Mouse (Mus musculus) stomach, postnatal 0 days (tissue): ENCODE measurements around the gene Srgap2. TPM values are rescaled to one million over a fixed set of nuclear protein-coding genes. Genes with fewer than 3 reads are reported as not detected.
A peak's percentile ranks its signal among the peaks of the same experiment; 100 is the strongest.

Source experiments
- ATAC-seq: fragments of 200-750 bp; cut with Nextera tagmentation; 2 replicates; pipeline ENCODE4 v1.8.0; 2017; ENCODE audit not compliant: low FRiP score, low TSS enrichment
- DNase-seq: peaks from one replicate; pipeline ENCODE4 v3.0.0-alpha.2; 2016; ENCODE audit warnings: low spot score
- H3K27ac ChIP-seq: fragments of 300-500 bp; sonication (generic); replicated peaks from 2 replicates; pipeline ENCODE4 v1.5.1; 2014; ENCODE audit warnings: mild to moderate bottlenecking, control low read depth
- H3K27me3 ChIP-seq: fragments of 300-500 bp; sonication (generic); 2 replicates; pipeline ENCODE4 v1.6.1; 2014; ENCODE audit warnings: low read length; ENCODE audit not compliant: control insufficient read depth, insufficient read depth
- H3K36me3 ChIP-seq: fragments of 300-500 bp; sonication (generic); 2 replicates; pipeline ENCODE4 v1.6.1; 2014; ENCODE audit warnings: low read length, mixed read lengths; ENCODE audit not compliant: control insufficient read depth, insufficient read depth
- H3K4me1 ChIP-seq: fragments of 300-500 bp; sonication (generic); replicated peaks from 2 replicates; pipeline ENCODE4 v1.6.1; 2014; ENCODE audit warnings: antibody characterized with exemption; ENCODE audit not compliant: control insufficient read depth, insufficient read depth
- H3K4me2 ChIP-seq: fragments of 300-500 bp; sonication (generic); replicated peaks from 2 replicates; pipeline ENCODE4 v1.6.1; 2014; ENCODE audit warnings: low read depth, mild to moderate bottlenecking, control low read depth, moderate library complexity
- H3K4me3 ChIP-seq: fragments of 300-500 bp; sonication (generic); 2 replicates; pipeline ENCODE4 v1.5.1; 2014; ENCODE audit warnings: low read depth, low read length, control low read depth
- H3K9ac ChIP-seq: fragments of 300-500 bp; sonication (generic); 2 replicates; pipeline ENCODE4 v1.6.1; 2014; ENCODE audit warnings: mild to moderate bottlenecking, low read length, control low read depth, mixed read lengths
- H3K9me3 ChIP-seq: fragments of 300-500 bp; sonication (generic); 2 replicates; pipeline ENCODE4 v1.6.1; 2016; ENCODE audit warnings: low read length; ENCODE audit not compliant: control insufficient read depth
- CTCF ChIP-seq: IDR thresholded peaks from 2 replicates; pipeline ENCODE4 v1.5.1; 2016; ENCODE audit warnings: antibody characterized with exemption, low read depth, mild to moderate bottlenecking, moderate library complexity
- EP300 ChIP-seq: optimal IDR thresholded peaks from 2 replicates; pipeline ENCODE3; 2016; ENCODE audit warnings: antibody characterized with exemption
- WGBS: fragments of 180-500 bp; shearing (Covaris S2); extraction: QIAGEN DNeasy Blood & Tissue Kit; methylation state at CpG from one replicate; pipeline ENCODE4 v1.1.7; 2014; 5-methylcytosine and 5-hydroxymethylcytosine counted together
- polyA plus RNA-seq: library from polyadenylated mRNA; unstranded; fragments of >200 nt; fragmentation: Nextera tagmentation; extraction: Ambion mirVana; gene quantifications from 2 replicates; pipeline ENCODE4 v1.2.1, GENCODE M21; 2015

Srgap2 gene
- polyA plus RNA-seq, 1 experiment from 2014 or later = 7.7 TPM

- Histone ChIP-seq H3K9me3 (no peaks in the 10 kb centered on the region), H3K36me3 (no peaks in the 10 kb centered on the region), H3K9ac (no peak overlapping the region), H3K27ac (no peak overlapping the region), H3K4me2 (no peak overlapping the region), H3K4me3 (no peak overlapping the region), H3K27me3 (no peaks in the 10 kb centered on the region), H3K4me1 (no peaks in the 10 kb centered on the region)
- TF ChIP-seq EP300 (no peak), CTCF (no peak)
- ATAC-seq (no peak), DNase-seq (no peak)
These were observed 33.3 kb upstream of the Srgap2 start for GRCm38 (mm10) chr1:131560500-131560899.

GRCm38 (mm10) chr1:131555042-131555812, 28.1 kb upstream of the Srgap2 start:
- peak; percentile 92 for ATAC-seq
- WGBS = 3% methylated on average over 13 of the region's 13 CpGs

GRCm38 (mm10) chr1:131553428-131553827, 26.3 kb upstream of the Srgap2 start:
- H3K4me3 ChIP-seq = no peak overlapping the region
- ATAC-seq (no peak), DNase-seq (no peak)
- no peak overlapping the region for H3K27ac ChIP-seq
- H3K9me3 ChIP-seq = no peaks in the 10 kb centered on the region
- TF ChIP-seq CTCF = no peak
- no peak for TF ChIP-seq EP300
- H3K9ac ChIP-seq = no peak overlapping the region
- H3K4me2 ChIP-seq = no peak overlapping the region
- no peaks in the 10 kb centered on the region for H3K36me3 ChIP-seq
- no peaks in the 10 kb centered on the region for H3K27me3 ChIP-seq
- 0 out of 2 replicates have a peak, but pooled peaks cover 3% of the 10 kb centered on the region for H3K4me1 ChIP-seq

More at GRCm38 (mm10) chr1:131555042-131555812, 28.1 kb upstream of the Srgap2 start:
- Histone ChIP-seq H3K9ac (no peak overlapping the region), H3K36me3 (no peaks in the 10 kb centered on the region), H3K27me3 (no peaks in the 10 kb centered on the region), H3K4me2 (no peak overlapping the region), H3K4me3 (no peak overlapping the region), H3K4me1 (no peaks in the 10 kb centered on the region), H3K27ac (no peak overlapping the region), H3K9me3 (no peaks in the 10 kb centered on the region)
- DNase-seq = peak; percentile 83
- TF ChIP-seq EP300 = no peak
- TF ChIP-seq CTCF = peak; percentile 98

GRCm38 (mm10) chr1:131551956-131552355, 24.8 kb upstream of the Srgap2 start:
- Histone ChIP-seq H3K4me1 (0 out of 2 replicates have a peak, but pooled peaks cover 3% of the 10 kb centered on the region), H3K27ac (no peak overlapping the region), H3K36me3 (no peaks in the 10 kb centered on the region), H3K9ac (no peak overlapping the region), H3K4me3 (no peak overlapping the region), H3K4me2 (no peak overlapping the region), H3K27me3 (no peaks in the 10 kb centered on the region), H3K9me3 (no peaks in the 10 kb centered on the region)
- DNase-seq (no peak), ATAC-seq (no peak)
- TF ChIP-seq CTCF = no peak
- TF ChIP-seq EP300 = no peak
- 83% methylated on average over 2 of the region's 2 CpGs for WGBS

DNA sequence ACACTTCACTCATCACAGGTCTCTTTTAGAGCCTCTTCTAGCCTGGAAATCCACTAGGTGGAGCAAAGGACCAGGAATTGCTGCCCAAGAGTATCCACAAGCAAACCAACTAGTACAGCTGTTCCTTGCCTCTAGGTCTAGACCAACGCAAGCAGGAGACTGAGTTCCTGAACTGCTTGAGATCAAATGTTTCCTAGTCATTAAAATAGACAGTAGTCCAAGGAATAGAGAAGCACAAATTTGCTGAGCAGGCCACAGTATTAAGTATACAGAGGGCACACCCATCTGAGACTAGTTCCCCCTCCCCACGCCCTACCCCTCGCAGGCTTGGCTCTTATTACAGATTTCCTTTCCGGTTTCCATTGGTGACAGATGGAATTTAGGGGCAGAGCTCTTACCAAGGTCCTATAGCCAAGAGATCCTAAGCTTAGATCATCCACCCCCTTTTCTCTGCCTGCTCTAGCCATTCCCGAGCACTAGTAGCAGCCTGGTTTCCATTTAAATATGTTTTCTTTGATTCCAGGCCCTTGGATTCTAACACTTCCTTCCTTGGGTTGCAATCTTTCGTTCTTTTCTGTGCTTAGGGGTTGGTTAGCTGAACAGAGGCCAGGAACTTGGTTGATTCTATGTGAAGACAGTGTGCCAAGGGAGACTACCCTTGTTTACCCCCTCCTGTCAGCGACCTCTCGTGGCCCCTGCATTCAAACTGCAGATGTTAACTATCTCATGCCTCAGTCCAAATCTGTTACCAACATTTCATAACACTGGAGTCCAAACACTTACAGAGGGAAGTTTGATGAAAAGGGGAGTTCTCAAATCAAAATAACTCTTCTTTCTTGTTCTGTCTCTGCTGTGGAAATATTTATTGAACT, 21.6 kb upstream of the Srgap2 start:
- TF ChIP-seq EP300 (no peak), CTCF (peak; percentile 75)
- 28% methylated on average over 8 of the region's 8 CpGs for WGBS
- no peak overlapping the region for H3K9ac ChIP-seq
- H3K27me3 ChIP-seq = no peaks in the 10 kb centered on the region
- peak; percentile 26 for DNase-seq
- H3K27ac ChIP-seq = no peak overlapping the region
- ATAC-seq = no peak
- no peaks in the 10 kb centered on the region for H3K36me3 ChIP-seq
- H3K4me2 ChIP-seq = no peak overlapping the region
- no peak overlapping the region for H3K4me3 ChIP-seq
- no peaks in the 10 kb centered on the region for H3K9me3 ChIP-seq
- 0 out of 2 replicates have a peak, but pooled peaks cover 3% of the 10 kb centered on the region for H3K4me1 ChIP-seq
